Mouse (Mus musculus) ovary, adult 2 months (tissue): ENCODE measurements around the gene Olfr77. TPM values are rescaled to one million over a fixed set of nuclear protein-coding genes. Genes with fewer than 3 reads are reported as not detected.

Experiments
- polyA plus RNA-seq: library from polyadenylated mRNA; depleted of rRNA; stranded (reverse); fragments of >200 nt; gene quantifications from 2 replicates; pipeline ENCODE4 v1.2.3, GENCODE M21; 2012; rRNA removed

Gene Olfr77
- not detected in 2 replicates for polyA plus RNA-seq

GRCm38 (mm10) chr9:19916565-19916964, at the start of gene Olfr77:
Olfr77 (plus strand) TSS chr9:19916865.

GRCm38 (mm10) chr9:19887904-19888303, 28.8 kb upstream of the Olfr77 start, which contains the start of gene Olfr862:
Olfr862 (minus strand) TSS chr9:19888004.

Other genes with a start within 250 kb of the Olfr77 start
- gene Olfr857, start 207.4 kb upstream of the Olfr77 start, polyA plus RNA-seq, result not detected in 2 replicates
- not detected in 2 replicates for gene Olfr58, start 136.6 kb upstream of the Olfr77 start, polyA plus RNA-seq
- gene Olfr859, start 112.0 kb upstream of the Olfr77 start, polyA plus RNA-seq, result not detected in 2 replicates
- not detected in 2 replicates for gene Olfr860, start 67.1 kb upstream of the Olfr77 start, polyA plus RNA-seq
- gene Olfr862, start 28.9 kb upstream of the Olfr77 start, polyA plus RNA-seq, result not detected in 2 replicates
- gene Olfr866, start 111.2 kb downstream of the Olfr77 start, polyA plus RNA-seq, result not detected in 2 replicates
- not detected in 2 replicates for gene Olfr867, start 140.7 kb downstream of the Olfr77 start, polyA plus RNA-seq
- gene Olfr868, start 181.8 kb downstream of the Olfr77 start, polyA plus RNA-seq, result not detected in 2 replicates
- gene Olfr869, start 212.1 kb downstream of the Olfr77 start, polyA plus RNA-seq, result not detected in 2 replicates